Mouse (Mus musculus): ENCODE data around the gene Capzb.

GRCm38 (mm10) chr4:139250043-139250442 lies 57.3 kb downstream of the Capzb start:
- no peak for TF ChIP-seq CTCF (IDR thresholded peaks at IDR 0.05; ENCODE audit: insufficient read depth, low read length)
- TF ChIP-seq POLR2A (IDR thresholded peaks at IDR 0.05; ENCODE audit: borderline replicate concordance, extremely low read depth, low read depth, low read length): no peak

All from lung, adult 2 months (tissue).